Mouse (Mus musculus) cerebellum, postnatal 25 days (tissue): Measurements from ENCODE around the gene Gzma.

Experiments used
- DNase-seq, 2 experiments: peaks; one replicate each; pipeline ENCODE4 v3.0.0; 2021; ENCODE audit warnings: mixed read lengths in 2 of 2

Gene Gzma

DNA sequence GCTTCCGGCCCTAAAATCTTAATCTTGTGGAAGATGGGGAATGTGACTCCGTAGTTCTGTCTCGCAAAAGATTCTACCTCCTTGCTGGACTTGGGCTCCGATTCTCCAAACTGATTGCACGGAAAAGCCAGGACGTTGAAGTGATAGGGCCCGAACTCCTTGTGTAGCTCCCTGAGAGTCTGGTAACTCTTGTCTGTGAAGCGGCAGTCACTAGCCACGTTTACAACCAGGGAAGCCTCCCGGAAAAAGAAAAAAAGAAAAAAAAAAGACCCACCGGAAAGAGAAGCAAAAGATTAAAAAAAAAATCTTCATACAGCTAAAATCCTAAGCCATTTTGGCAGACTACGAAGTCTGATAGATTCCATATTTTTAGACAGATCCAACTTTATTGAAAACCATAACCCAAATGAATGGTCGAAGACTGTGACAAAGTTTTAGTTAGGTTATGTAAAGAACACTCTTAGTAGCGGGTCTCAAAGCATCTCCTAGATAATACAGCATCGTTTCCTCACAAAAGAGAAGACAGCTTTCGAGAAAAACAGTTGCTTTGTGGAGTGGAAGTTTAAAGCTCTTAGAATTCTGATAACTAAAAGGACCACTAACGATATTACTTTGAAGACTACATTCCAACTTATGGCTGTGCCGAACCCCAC, 55.2 kb downstream of the Gzma start:
- DNase-seq: no peak

DNA sequence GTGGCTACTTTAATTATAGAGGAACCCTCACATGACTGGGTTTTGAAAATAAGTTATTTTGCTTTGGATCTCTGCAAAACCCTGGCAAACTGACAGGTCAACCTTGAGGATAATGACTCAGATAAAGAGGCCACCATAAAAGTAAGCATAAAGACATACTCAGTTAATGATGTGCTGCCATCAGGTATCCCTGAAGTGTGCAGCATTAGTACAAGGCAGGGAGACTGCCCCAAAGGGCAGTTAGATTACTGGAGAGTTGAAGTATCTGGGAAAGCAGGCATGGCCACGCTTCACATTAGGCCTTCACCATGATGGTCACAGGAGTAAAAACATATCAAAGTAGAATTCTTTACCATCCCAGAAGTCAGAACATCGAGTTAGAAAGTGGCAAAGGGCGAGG, 55.9 kb downstream of the Gzma start:
- no peak for DNase-seq
